Mouse (Mus musculus): Measurements from ENCODE around the gene Hacd2. TPM values are rescaled to one million over a fixed set of nuclear protein-coding genes. Genes with fewer than 3 reads are reported as not detected.

Hacd2 gene
- total RNA-seq, 4 experiments from 2014 or later, result 1.0 to 4.1 (median 2.4) TPM

DNA sequence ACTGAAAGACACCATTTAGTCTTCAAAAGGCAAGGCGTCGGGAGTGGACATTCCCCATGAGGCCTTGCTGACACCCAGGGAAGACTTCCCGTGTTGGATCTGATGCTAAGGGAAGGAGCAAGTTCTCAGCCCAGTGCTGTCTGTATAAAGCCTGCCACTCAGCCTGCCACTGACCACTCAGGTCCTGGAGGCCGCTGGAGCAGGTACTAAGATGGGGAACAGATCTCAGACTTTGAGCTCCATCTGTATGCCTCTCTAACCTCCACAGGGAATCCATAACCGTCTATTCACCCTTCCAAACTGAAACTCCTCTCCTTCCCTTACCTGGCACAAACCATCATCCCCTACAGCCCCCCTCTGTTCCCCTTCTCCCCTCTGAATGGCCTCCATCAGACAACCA is 91.3 kb downstream of the Hacd2 start:
- DNase-seq (ENCODE audit: low spot score in 2 of 2), result no peak

DNA sequence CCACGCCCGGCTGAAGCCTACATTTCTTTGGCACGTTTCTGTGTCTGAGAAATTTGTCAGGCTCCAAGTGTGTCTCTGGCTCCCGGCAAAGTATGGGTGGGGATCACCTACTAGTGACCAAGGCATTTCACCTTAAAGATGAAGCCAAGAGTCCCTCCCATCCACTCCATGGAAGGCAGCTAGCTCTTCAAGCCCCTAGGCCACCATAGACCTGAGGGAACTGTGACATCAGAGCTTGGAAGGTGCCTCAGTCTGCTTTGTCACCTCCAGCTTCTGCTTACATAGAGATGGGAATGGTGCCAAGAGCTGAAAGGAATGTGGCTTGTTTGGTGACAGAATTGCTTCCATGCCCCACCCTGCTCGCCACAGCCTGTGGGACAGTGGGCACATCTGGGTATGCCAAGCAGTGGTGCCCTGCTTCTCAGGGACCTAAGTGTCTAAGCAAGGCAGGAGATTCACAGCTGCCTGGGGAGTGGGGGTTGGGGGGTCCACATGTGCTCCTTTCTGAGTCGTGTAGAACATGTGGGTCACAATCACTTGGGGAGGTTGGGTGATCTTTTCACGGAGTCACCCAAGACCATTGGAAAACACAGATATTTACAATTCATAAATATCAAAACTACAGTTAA is 94.2 kb downstream of the Hacd2 start:
- DNase-seq (ENCODE audit: low spot score in 2 of 2), result no peak

DNA sequence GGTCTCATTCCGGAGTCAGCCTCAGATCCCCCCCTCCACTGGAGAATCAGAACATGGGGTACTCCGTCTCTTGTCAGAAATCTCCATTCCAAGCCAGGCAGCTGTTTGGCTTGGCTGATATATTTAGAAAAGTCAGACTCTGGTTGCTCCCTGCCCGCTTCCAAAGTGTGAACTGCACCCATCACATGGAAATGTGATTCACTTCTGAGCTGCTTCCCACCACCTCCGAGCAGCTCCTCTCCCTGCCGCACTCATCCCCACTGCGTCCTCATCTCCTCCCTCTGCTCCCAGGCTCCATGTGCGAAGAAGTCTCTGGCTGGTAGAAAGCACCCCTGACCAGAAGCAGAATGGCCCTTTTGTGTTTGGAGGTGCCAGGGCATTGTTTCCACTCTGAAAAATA is 95.2 kb downstream of the Hacd2 start:
- no peak for DNase-seq (ENCODE audit: low spot score in 2 of 2)

DNA sequence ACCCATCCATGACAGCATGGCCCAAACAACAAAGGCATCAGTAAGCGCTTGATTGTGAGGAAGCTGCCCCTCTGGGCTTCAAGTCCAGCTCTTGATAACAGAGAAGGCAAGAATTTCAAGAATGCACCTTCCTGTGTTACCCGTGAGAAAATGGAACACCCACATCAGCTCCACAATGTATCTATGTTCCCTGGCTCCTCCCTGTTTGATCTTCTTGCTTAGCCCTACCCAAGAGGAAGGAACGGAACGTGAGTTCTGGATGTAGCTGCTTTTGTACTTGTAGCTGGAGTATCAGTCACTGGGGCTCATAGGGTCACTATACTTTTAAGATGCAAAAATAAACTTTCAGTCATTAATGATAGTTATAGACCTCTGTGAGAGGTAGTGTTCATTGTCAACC is 98.4 kb downstream of the Hacd2 start:
- DNase-seq (ENCODE audit: low spot score in 2 of 2), result no peak

DNA sequence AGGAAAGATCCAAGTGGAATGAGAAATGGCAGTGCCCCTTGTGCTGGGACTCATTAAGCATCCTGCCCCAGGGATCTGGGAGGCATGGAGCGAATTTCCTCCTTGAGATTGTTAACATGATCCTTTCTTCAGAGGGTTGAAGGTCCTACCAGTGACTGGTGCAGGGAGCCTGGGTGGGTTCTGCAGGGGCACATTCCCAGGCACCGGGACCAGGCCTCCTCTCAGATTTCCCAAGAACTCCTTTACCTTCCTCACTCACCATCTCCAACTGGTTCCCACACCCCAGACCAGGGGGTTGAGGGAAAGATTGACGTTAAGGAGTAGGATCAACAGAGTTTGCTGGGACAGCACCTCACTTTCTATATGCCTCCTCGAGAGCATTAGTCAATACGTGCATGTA is 105.0 kb downstream of the Hacd2 start:
- no peak for DNase-seq (ENCODE audit: low spot score in 2 of 2)

DNA sequence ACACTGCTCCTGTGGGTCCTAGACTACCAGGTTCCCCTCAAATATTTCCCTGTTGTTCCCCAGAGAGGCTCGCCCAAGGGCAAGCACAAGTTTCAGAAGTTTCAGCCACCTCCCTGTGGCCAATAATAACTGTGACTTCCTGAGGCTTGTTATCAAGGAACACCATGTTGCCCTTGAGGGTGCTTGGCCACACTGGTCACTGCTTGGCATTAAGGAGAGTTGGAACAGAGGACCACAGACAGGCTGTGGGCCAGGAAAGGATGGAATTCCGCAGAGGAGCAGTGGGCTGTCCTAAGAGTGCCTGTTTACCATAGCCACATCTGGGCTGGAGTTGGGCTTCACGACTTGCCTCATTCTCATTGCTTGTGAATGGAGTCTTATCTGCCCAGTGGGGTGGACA is 107.9 kb downstream of the Hacd2 start:
- DNase-seq (ENCODE audit: low spot score in 2 of 2), result no peak

DNA sequence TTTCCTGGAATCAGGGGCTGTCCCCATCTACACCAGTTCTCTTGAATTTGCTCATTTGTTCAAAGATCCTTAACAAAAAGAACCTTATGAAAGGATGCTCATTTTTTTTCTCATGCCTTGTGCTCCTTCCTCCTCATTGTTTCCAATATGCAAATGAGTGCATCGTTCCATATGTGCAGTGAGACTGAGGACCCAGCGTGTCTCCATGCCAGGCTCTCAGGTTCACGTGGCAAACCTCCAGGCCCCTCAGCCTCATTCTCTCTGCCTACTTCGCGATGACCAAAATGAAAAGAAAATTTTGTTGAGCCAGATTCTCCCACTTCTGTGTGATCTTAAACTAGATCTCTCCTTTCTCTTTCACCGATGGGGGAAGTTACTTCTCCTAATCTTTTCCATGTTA is 117.2 kb downstream of the Hacd2 start:
- no peak for DNase-seq (ENCODE audit: low spot score in 2 of 2)

DNA sequence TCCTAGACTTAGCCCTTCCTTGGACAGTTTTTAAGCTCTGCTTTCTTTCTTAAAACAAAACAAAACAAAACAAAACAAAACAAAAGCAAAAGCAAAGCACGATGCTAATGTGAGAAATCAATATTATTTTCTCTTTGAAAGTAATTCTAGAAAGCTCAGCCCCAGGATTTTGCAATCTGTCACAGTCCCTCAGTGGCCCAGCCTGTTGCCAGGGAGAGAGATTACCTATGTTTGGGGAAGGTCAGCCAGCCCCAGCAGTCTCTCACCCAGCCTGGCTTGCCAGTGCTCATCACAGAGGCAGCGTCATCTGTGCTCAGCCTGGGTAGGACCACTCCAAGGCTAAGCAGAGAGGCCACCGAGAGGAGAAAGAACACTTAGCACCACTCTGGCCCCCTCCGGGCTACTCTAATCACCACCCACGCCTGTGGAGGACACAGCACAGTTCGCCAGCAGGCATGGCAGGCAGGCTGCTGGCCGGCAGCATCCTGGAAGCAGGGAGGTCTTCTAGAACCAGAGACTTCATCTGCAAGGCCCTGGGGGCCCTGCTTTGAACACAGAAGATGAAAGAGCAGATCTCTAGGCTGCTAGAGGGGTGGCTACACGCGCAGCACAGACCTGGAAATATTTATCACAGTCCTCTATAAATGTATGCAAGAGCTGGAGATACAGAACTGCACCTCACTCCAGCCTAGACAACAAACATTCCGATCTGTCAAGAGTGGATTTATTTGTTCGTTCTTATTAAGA is 117.8 kb downstream of the Hacd2 start:
- DNase-seq (ENCODE audit: low spot score in 2 of 2), result no peak

DNA sequence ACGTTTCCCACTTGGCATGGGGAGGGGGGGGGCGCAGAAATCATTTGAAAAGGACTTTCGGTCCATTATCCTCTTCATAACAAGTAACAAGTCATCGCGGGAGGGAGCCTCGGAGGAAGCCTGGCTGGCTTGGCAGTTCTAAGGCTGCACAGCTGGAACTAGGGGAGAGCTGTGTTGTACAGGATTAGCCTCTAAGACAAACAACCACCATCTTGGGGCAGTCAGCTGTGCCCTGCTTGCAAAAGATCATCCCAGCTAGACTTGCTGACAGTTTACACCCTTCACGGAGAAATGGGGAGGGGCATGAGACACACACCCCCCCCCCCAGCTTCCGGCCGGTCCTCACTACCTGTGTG is 118.4 kb downstream of the Hacd2 start:
- DNase-seq (ENCODE audit: low spot score in 2 of 2), result no peak

DNA sequence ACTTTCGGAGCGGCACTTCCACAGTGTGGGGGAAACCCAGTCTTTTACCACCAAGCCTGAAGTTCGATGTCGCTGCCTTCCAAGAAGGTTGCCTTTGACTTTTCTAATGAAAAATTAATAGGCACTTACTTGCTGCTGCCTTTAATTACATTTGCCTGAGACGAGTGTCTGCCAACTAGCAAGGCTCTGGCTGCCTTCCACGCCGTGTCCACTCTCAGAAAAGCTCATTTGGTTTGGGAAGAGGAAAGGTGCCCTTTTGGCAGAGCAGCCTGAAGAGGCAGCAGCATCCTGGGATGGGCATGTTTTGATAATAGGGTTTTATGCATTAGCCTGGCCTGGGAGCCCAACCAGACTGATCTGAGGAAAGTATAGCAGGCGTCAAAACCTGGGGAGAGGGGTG is 119.6 kb downstream of the Hacd2 start:
- no peak for DNase-seq (ENCODE audit: low spot score in 2 of 2)

DNA sequence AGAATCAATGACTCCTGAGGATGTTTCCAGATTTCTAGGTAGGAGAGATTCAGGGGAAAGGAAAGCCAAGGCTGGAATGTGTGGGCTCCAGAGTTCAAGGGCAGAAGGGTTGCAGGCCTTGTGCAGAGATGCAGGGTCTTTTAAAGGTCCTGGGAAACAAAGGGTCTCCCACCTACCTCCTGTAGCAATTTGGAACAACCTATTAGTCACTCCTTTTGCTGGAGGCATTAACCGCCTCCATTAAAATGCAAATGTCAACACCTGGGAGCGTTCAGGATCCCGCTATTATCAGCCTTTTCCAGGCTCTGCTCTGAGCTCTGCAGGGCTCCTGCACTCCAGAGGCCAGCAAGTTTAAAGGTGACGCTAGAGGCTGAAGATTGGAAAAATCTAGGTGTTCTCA is 123.9 kb downstream of the Hacd2 start:
- no peak for DNase-seq (ENCODE audit: low spot score in 2 of 2)

DNA sequence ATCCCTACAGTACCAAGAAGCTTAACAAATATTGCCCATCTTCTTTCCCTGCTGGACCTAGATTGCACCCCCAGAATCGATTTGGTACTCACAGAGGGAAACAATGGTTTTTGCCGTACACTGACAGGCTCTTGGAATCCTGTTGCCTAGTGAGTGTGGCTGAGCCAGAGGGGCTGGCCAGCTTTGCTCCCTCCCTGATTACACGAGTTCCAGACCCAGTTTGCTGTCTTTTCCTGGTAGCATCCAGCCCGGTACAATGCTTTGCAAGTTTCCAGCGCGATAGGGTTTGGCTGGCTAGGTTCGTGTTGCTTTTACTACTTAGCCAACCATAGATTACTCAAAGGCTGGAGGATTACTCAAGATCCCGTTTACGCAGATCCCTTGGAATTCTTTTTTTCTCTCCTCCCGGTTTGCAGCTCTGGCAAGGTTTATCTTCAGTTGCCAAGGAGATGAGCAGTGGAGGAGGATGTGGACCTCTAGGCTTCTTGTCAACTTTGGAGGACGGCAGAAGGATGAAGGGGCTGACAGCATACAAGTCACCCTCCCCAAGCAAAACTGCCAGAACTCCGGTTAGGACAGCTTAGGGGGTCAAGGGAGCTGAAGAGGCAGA is 131.0 kb downstream of the Hacd2 start:
- no peak for DNase-seq (ENCODE audit: low spot score in 2 of 2)

DNA sequence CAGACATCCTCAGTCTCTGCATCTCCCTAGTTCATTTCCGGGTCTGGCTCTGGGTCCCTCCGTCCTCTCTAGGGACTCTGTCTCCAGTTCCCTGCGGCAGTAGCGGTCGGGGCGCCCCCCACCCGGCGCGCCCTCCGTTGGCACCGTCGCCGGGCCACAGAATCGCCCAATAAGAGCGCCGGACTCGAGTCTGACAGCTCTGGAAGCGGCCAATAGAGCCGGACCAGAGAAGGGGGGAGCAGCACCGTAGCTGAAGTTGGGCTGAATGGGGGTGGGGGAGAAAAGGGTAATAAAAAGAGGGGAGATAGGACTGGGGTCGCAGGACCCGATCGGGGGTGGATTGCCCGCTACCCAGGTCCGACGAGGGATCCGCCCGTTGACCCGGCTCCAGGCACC is 132.0 kb downstream of the Hacd2 start:
- DNase-seq (ENCODE audit: low spot score in 2 of 2), result no peak

DNA sequence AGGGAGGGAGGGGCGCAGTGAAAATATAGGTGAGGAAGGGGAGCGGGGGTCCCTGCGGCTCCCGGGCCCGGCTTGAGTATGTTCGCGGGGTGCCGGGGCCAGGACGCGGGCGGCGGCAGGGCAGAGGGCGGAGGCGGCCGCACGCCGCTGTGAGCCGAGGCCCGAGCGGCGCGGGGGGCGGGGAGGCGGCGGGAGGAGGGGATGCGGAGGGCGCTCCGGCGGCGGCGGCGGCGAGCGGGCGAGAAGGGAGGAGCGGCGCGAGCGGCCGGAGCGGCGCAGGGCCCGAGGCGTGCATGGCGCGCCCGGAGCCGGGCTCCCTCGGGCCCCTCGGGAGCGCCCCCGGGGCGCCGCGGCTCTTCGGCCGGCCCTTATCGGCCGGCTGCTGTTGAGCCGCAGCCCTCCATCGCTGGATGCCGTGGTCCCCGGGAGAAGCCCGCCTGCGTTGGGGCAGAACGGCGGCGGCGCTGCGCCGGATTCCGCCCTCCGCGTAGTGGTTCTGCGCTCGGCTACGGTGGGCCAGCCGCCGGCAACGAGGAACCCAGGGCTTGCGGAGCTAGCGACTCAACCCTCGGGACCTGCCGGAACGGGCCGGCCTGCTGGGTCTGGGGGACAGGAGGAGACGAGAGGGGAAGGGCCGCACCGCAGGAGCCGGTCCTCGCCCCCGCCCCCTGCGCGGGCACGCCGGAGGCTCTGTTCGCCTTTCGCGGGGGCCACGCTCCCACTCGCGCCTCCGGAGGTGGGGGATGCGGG is 132.6 kb downstream of the Hacd2 start, which contains the start of gene Adcy5:
Adcy5 (plus strand) TSS at position 237 of the 750 bp plus-strand sequence.
- no peak for DNase-seq (ENCODE audit: low spot score in 2 of 2)

DNA sequence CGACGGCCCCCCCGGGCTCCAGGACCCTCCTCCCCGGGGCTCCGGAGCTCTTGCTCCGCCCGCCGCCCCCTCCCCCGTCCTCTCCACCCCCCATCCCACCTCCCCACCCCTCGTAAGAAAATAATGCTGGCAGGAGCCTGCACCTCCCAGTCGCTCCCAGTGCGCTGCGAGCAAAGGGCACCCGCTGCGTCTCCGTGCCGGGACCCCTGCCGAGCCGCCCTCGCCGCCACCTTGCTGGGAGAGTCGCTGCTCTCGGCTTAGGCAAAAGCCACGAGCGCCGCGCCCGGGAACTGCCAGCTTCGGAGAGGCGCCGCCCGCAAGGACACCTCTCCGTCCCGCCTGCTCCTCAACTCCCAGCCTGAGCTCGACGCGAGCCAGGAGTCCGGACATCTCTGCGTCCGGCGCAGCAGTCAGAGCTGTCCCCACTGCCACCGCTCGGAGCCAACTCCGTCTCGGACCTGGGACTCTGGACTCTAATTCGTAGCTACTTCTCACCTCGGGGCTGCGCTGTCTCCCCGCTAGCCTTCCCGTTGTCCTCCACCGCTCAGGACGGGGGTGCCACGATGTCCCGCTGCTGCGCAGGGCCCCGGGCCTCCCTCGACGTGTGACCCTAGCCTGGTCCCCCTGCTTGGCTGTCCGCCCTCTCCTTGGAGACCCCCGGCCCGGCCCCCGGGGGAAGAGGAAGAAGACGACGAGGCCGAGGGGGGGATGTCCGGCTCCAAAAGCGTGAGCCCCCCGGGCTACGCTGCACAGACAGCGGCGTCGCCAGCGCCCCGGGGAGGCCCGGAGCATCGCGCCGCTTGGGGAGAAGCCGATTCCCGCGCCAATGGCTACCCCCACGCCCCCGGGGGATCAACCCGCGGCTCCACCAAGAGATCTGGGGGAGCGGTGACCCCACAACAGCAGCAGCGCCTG is 133.4 kb downstream of the Hacd2 start:
- DNase-seq (ENCODE audit: low spot score in 2 of 2), result peak in 1 of 2 experiments; percentile 16

DNA sequence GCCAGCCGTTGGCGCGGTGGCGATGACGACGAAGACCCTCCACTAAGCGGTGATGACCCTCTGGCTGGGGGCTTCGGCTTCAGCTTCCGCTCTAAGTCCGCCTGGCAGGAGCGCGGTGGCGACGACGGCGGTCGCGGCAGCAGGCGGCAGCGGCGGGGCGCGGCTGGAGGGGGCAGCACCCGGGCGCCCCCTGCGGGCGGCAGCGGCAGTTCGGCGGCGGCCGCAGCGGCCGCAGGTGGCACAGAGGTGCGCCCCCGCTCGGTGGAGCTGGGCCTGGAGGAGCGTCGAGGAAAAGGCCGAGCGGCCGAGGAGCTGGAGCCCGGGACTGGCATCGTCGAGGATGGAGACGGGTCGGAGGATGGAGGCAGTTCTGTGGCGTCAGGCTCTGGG is 134.1 kb downstream of the Hacd2 start:
- peak in 1 of 2 experiments; percentile 21 for DNase-seq (ENCODE audit: low spot score in 2 of 2)

DNA sequence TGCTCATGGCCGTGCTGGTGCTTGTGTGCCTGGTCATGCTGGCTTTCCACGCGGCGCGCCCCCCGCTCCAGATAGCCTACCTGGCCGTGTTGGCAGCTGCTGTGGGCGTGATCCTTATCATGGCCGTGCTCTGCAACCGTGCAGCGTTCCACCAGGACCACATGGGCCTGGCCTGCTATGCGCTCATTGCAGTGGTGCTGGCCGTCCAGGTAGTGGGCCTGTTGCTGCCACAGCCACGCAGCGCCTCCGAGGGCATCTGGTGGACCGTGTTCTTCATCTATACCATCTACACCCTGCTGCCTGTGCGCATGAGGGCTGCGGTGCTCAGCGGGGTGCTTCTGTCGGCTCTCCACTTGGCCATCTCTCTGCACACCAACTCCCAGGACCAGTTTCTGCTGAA is 134.6 kb downstream of the Hacd2 start:
- DNase-seq (ENCODE audit: low spot score in 2 of 2), result no peak

Measured in gastrocnemius, adult 8-10 months (tissue).